Mouse (Mus musculus): ENCODE results near the gene 1190005I06Rik.

1190005I06Rik gene

DNA sequence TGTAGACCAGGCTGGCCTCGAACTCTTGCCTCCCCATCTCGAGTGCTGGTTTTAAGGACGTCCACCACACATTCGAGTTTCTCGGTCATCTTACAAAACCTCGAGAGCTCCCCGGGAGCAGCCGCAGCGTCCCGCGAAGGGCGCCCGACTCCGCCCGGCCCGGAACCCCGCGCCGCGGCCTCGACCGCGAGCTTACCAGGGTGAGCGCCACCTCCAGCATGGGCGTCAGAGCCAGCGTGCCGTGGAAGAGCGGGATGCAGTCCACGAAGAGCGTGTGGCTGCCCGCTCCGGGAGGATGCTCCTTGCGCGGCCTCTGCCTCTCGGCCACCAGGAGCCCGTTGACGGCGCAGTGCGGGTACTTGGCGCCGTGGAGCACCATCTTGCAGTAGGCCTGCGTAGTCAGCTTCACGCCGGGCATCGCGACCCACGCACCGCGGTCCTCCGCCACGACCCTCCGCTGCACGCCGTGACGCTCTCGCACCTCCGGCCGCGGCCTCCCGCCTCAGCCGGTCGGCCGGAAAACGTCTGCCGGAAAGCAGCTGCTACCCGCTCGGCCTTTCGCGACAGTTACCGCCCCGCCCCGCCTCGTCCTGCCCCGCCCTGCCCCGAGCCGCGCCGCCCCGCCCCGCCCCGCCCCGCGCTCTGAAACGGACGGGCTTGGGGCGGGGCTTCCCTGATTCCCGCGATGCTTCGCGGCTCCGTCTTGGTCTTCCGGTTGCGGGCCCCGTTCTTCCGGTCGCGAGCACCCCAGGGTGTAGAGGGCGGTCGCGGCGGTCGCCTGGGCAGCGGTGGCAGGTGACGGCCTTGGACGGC lies 20.3 kb upstream of the 1190005I06Rik start, which contains the start of the genes Gm27021 and Cox4i1:
Gene Gm27021 (minus strand): TSS at position 519 of the 813 bp plus-strand sequence.
Gene Cox4i1 (plus strand): TSS at position 662 of the 813 bp plus-strand sequence.
- WGBS, result 1% methylated on average over 105 of the region's 105 CpGs

GRCm38 (mm10) chr8:120666807-120667470 lies 19.5 kb upstream of the 1190005I06Rik start:
- 6% methylated on average over 17 of the region's 17 CpGs for WGBS

GRCm38 (mm10) chr8:120665726-120666455 lies 18.5 kb upstream of the 1190005I06Rik start:
- 57% methylated on average over 3 of the region's 3 CpGs for WGBS

DNA sequence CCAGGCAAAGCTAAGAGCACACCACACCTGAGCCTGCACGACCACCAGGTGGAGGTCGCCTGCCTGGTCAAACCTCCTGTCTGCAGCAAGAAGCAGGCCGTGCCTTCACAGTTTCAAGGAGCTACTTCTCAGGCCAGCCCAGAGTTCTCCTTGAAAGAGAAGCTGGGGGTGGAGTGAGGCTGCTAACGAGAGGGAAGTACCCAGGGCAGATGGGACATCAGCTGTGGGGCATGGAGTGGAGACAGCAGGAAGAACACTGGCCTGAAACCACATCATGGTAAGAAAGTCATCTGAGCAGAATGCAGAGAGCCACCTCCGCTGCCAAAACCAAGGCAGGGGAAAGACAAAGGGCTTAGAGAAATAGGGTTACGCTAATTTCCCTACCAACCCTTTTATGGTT lies 17.1 kb upstream of the 1190005I06Rik start:
- WGBS, result 64% methylated on average over 6 of the region's 6 CpGs

GRCm38 (mm10) chr8:120657415-120657814 lies 10.0 kb upstream of the 1190005I06Rik start:
- WGBS, result 71% methylated on average over 8 of the region's 8 CpGs

DNA sequence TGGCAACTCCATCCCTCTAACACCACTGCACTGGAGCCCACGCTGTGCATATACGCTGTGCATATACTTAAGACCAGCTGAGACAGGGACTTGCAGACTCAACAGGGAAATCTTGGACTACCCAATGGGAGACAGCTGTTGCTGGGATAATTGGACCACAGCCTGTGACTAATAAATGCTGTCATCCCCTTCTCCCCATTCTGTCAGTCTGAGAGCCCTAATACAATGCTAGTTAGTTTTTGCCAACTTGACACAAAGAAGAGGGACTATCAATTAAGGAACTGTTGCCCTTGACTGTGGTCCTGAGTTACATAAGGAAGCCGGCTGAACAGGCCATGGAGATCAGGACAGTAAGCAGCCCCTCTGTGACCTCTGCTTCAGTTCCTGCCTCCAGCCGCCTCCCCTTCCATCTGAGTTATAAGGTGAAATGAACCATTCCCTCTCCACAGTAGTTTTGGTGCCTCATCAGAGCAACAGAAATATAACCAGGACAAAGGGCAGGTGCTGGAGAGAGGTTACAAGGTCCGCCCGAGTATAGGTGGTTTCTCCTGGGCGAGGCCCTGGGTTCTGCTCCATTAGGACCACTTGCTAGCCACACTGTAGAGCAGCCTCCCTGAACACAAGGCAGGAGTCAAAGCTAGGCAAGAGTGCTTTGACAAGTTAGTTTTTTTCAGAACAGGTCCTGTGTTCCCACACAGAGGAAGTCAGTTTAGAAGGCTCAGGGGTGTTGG lies 9.1 kb upstream of the 1190005I06Rik start:
- WGBS, result 83% methylated on average over 7 of the region's 7 CpGs

- 40% methylated on average over 7 of the region's 7 CpGs for WGBS
Measured at GRCm38 (mm10) chr8:120644663-120645062, 2.8 kb downstream of the 1190005I06Rik start.

DNA sequence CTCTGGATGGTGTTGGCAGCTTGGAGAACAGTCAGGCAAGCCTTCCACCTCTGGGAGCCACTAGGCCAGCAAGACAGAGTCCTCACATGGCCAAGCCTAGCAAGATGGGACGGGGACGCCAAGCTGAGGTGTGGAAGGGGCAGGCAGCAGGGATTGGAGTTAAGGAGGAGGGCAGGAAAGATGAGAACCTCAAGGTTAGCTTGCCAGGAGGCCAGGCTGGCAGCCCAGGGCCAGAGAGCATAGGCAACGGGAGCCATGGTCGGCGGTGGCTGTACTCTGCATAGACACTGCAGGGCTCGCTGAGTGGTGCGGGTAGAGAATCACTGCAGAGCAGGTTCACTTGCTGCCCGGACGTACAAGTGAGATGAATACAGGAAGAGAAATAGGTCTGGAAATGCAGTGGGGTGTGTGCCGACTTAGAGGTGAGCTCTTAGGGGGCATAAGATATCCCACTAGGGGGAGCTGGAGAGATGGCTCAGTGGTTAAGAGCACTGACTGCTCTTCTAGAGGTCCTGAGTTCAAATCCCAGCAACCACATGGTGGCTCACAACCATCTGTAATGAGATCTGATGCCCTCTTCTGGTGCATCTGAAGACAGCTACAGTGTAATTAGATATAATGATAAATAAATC lies 5.3 kb downstream of the 1190005I06Rik start:
- 87% methylated on average over 10 of the region's 10 CpGs for WGBS

DNA sequence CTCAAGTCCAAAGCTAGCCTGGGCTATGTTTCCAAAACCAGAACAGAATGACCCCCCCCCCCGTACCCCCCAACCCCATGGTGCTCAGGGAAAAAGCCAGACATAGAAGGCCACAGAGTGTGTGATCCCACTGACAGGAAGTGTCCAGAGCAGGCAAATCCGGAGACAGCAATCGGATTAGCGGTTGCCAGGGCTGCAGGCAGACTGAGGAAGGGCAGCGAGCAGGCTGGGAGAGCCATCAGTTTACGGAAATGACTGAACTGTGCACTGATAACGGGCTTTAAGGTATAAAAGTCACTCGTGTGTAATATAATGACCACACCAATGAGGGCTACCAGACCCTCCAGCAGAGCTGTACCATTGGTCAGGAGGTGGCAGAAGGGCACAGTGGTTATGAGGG lies 6.2 kb downstream of the 1190005I06Rik start:
- WGBS, result 56% methylated on average over 8 of the region's 8 CpGs

GRCm38 (mm10) chr8:120634329-120634839 lies 13.0 kb downstream of the 1190005I06Rik start:
- 1% methylated on average over 42 of the region's 42 CpGs for WGBS

GRCm38 (mm10) chr8:120633665-120634271 lies 13.7 kb downstream of the 1190005I06Rik start:
- 2% methylated on average over 44 of the region's 44 CpGs for WGBS

DNA sequence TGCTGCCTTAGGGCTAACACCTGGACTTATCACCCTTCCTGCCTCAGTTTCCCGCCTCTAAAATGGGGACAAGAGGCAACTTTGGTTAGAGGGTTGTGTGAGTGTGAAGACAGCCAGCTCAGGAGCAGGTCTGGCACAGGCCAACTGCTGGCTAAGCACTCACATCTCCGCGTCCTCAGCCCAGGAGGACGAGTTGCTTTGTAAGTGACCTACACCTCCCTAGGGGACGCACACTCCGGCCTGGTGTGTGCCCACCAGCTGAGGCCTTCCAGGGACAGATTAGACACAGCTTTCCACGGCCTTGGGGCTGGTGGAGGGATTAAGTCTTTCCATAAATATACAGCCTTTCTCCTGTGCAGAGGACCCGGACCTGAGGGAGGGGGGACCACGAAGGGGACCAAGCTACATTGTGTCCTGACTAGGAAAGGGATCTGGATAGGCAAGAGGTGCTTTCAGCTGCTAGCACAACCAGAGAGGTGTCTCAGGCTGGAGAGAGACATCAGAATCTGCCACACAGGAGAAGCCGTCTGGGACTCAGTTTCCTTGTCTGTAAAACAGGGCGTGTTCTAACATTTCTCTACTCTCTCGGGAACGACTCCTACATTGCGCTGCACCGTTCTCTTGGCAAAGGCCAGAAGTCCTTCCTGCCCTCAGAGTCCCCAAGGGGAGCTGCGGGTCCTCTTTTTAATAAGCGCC lies 14.3 kb downstream of the 1190005I06Rik start:
- WGBS, result 53% methylated on average over 17 of the region's 17 CpGs

GRCm38 (mm10) chr8:120631441-120632375 lies 15.7 kb downstream of the 1190005I06Rik start:
- 80% methylated on average over 21 of the region's 21 CpGs for WGBS

GRCm38 (mm10) chr8:120630848-120631247 lies 16.6 kb downstream of the 1190005I06Rik start:
- 79% methylated on average over 6 of the region's 6 CpGs for WGBS

GRCm38 (mm10) chr8:120630031-120630430 lies 17.4 kb downstream of the 1190005I06Rik start:
- 62% methylated on average over 5 of the region's 5 CpGs for WGBS

DNA sequence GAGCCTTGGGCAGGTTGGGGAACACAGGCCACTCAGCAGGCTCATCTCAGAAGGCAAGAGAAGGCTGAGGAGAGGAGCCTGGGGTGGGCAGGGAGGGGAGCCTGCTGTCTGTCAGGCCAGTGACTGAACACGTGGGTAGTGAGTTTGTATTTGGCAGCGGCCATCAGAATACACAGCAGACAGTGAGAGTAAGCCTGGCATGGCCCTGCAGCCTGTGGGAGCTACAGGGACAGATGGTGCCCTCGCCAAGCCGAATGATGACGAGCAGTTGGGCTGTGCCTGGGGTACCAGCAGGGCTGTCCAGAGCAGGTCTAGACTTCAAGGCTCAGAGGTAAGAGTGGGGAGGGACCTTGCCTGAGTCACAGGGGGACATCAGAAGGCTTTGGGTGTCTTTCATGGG lies 20.1 kb downstream of the 1190005I06Rik start:
- WGBS, result 55% methylated on average over 5 of the region's 5 CpGs

GRCm38 (mm10) chr8:120626461-120626860 lies 21.0 kb downstream of the 1190005I06Rik start:
- 81% methylated on average over 11 of the region's 11 CpGs for WGBS

DNA sequence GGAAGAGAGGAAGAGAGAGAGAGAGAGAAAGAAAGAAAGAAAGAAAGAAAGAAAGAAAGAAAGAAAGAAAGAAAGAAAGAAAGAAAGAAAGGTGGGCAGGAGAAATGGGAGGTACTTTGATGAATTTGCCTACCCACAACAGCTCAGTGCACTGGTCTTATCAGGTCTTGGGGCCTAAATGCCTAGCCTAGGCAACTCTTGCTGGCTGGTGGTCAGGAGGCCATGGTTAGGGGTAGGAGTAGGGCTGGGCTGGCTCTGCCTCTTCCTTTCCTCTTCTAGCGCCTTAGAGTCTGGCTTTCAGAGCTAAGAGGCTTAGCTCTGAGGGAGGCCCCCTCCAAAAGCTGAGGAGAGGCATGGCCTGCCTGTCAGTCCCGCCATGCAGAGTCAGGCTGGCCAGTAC lies 23.8 kb downstream of the 1190005I06Rik start:
- WGBS, result 81% methylated on average over 2 of the region's 2 CpGs

GRCm38 (mm10) chr8:120622161-120622560 lies 25.3 kb downstream of the 1190005I06Rik start:
- 88% methylated on average over 14 of the region's 14 CpGs for WGBS
